Mouse (Mus musculus) CH12.LX (cell line): ENCODE results near the gene Pfas. TPM values are rescaled to one million over a fixed set of nuclear protein-coding genes. Genes with fewer than 3 reads are reported as not detected.

ENCODE experiments used
- DNase-seq: peaks from one replicate; pipeline ENCODE4 v3.0.0-alpha.2; 2013; ENCODE audit errors: extremely low read depth
- H3K27ac ChIP-seq: 2 replicates; pipeline ENCODE4 v1.5.1; 2012; ENCODE audit warnings: low read depth, mild to moderate bottlenecking, control low read depth, moderate library complexity; ENCODE audit not compliant: insufficient read depth
- H3K27me3 ChIP-seq: replicated peaks from 2 replicates; pipeline ENCODE3; 2012; ENCODE audit warnings: inconsistent platforms
- H3K36me3 ChIP-seq, 2 experiments: replicated peaks in 1 of 2; 2 replicates each; pipeline versions ENCODE3 to v1.6.1; 2012; ENCODE audit warnings: inconsistent platforms in 1 of 2, low read length in 1 of 2, mild to moderate bottlenecking in 1 of 2, mixed read lengths in 1 of 2, moderate library complexity in 1 of 2; ENCODE audit not compliant: control insufficient read depth in 1 of 2, insufficient read depth in 1 of 2
- H3K4me1 ChIP-seq, 2 experiments: 2 replicates each; pipeline ENCODE4 v1.6.1; 2012; ENCODE audit warnings: inconsistent platforms in 1 of 2, moderate library complexity in 1 of 2; ENCODE audit not compliant: insufficient read depth in 2 of 2, control insufficient read depth in 1 of 2
- H3K4me2 ChIP-seq: 2 replicates; pipeline ENCODE4 v1.6.1; 2012; ENCODE audit warnings: low read depth, mild to moderate bottlenecking, control low read depth; ENCODE audit not compliant: poor library complexity, insufficient read depth, severe bottlenecking
- H3K4me3 ChIP-seq, 3 experiments: fragments of 150-350 bp in 1 of 3; sonication (generic) in 1 of 3; replicated peaks in 1 of 3; 2 replicates each; pipeline versions ENCODE3 to v1.5.1; 2011 to 2012; ENCODE audit warnings: low read depth in 2 of 3, low read length in 2 of 3, mild to moderate bottlenecking in 2 of 3, moderate library complexity in 2 of 3, control low read depth in 1 of 3, improper control_type of control experiment in 1 of 3, inconsistent platforms in 1 of 3, mixed read lengths in 1 of 3; ENCODE audit not compliant: poor library complexity in 1 of 3
- H3K79me2 ChIP-seq: replicated peaks from 2 replicates; pipeline ENCODE4 v1.6.1; 2012; ENCODE audit warnings: mild to moderate bottlenecking, moderate library complexity; ENCODE audit not compliant: control insufficient read depth, poor library complexity, insufficient read depth, severe bottlenecking; ENCODE audit errors: extremely low read depth
- H3K9ac ChIP-seq: 2 replicates; pipeline ENCODE4 v1.6.1; 2012; ENCODE audit warnings: low read depth, mild to moderate bottlenecking, control low read depth, moderate library complexity; ENCODE audit not compliant: insufficient read depth
- H3K9me3 ChIP-seq: replicated peaks from 2 replicates; pipeline ENCODE3; 2012; ENCODE audit warnings: low read length, inconsistent platforms, mixed read lengths
- BHLHE40 ChIP-seq: IDR thresholded peaks from 2 replicates; pipeline ENCODE4 v1.6.1; 2011; ENCODE audit warnings: mild to moderate bottlenecking, low read depth, low read length, improper control_type of control experiment
- E2F4 ChIP-seq: IDR thresholded peaks from 2 replicates; pipeline ENCODE4 v1.6.1; 2011; ENCODE audit warnings: low read depth, low read length, improper control_type of control experiment; ENCODE audit not compliant: insufficient replicate concordance
- ELF1 ChIP-seq: IDR thresholded peaks from 2 replicates; pipeline ENCODE4 v1.6.1; 2014; ENCODE audit warnings: low read depth, mild to moderate bottlenecking, inconsistent platforms, low read length, improper control_type of control experiment
- ETS1 ChIP-seq: conservative IDR thresholded peaks from 2 replicates; pipeline ENCODE4 v1.6.1; 2012; ENCODE audit warnings: low read depth, mild to moderate bottlenecking, inconsistent platforms, low read length, improper control_type of control experiment, moderate library complexity
- HCFC1 ChIP-seq: IDR thresholded peaks from 2 replicates; pipeline ENCODE4 v1.6.1; 2012; ENCODE audit warnings: low read depth, mild to moderate bottlenecking, inconsistent platforms, low read length, improper control_type of control experiment
- IRF4 ChIP-seq: IDR thresholded peaks from 2 replicates; pipeline ENCODE4 v1.6.1; 2014; ENCODE audit warnings: low read depth, mild to moderate bottlenecking, inconsistent platforms, low read length, improper control_type of control experiment
- JUND ChIP-seq: conservative IDR thresholded peaks from 2 replicates; pipeline ENCODE4 v1.6.1; 2011; ENCODE audit warnings: low read depth, low read length, improper control_type of control experiment
- MAFK ChIP-seq: IDR thresholded peaks from 2 replicates; pipeline ENCODE4 v1.6.1; 2011; ENCODE audit warnings: low read length, improper control_type of control experiment; ENCODE audit not compliant: insufficient replicate concordance
- MAZ ChIP-seq: IDR thresholded peaks from 2 replicates; pipeline ENCODE4 v1.6.1; 2012; ENCODE audit warnings: low read depth, mild to moderate bottlenecking, inconsistent platforms, low read length, improper control_type of control experiment, moderate library complexity
- MYC ChIP-seq: IDR thresholded peaks from 2 replicates; pipeline ENCODE4 v1.6.1; 2011; ENCODE audit warnings: low read depth, mild to moderate bottlenecking, improper control_type of control experiment, low read length
- NRF1 ChIP-seq: IDR thresholded peaks from 2 replicates; pipeline ENCODE4 v1.6.1; 2014; ENCODE audit warnings: low read depth, mild to moderate bottlenecking, inconsistent platforms, low read length, improper control_type of control experiment, moderate library complexity
- PAX5 ChIP-seq: IDR thresholded peaks from 2 replicates; pipeline ENCODE4 v1.6.1; 2012; ENCODE audit warnings: low read length, inconsistent platforms, mixed read lengths
- SIN3A ChIP-seq: IDR thresholded peaks from 2 replicates; pipeline ENCODE4 v1.6.1; 2012; ENCODE audit warnings: low read length, improper control_type of control experiment, inconsistent platforms
- SMC3 ChIP-seq: IDR thresholded peaks from 2 replicates; pipeline ENCODE4 v1.6.1; 2011; ENCODE audit warnings: low read depth, low read length, improper control_type of control experiment
- TCF12 ChIP-seq: IDR thresholded peaks from 2 replicates; pipeline ENCODE4 v1.6.1; 2014; ENCODE audit warnings: low read depth, mild to moderate bottlenecking, inconsistent platforms, low read length, improper control_type of control experiment
- USF2 ChIP-seq: conservative IDR thresholded peaks from 2 replicates; pipeline ENCODE4 v1.6.1; 2011; ENCODE audit warnings: low read depth, low read length, improper control_type of control experiment
- ZKSCAN1 ChIP-seq: IDR thresholded peaks from 2 replicates; pipeline ENCODE4 v1.6.1; 2012; ENCODE audit warnings: low read depth, inconsistent platforms, low read length, improper control_type of control experiment, borderline replicate concordance
- dilution Hi-C: fragments of 300-500 bp; cut with MboI; formaldehyde crosslinking; loops from 2 replicates; pipeline ENCODE4 v1.14.3; 2020; ENCODE audit warnings: low sequenced_read_pairs; ENCODE audit not compliant: extremely low pct_unique_long_range_greater_than_20kb, extremely low pct_ligation_motif_present
- in situ Hi-C: fragments of 300-500 bp; cut with MboI; formaldehyde crosslinking; loops from 3 replicates; pipeline ENCODE4 v1.14.3; 2019; ENCODE audit warnings: low sequenced_read_pairs, low pct_ligation_motif_present, low pct_unique_long_range_greater_than_20kb, mixed read lengths
- polyA plus RNA-seq: library from polyadenylated mRNA; unstranded; fragments of >175 nt; gene quantifications from 2 replicates; pipeline ENCODE4 v1.2.1, GENCODE M21; 2012; ENCODE audit warnings: low read depth; ENCODE audit not compliant: insufficient read length
- total RNA-seq, 2 experiments: library from RNA; depleted of rRNA; stranded (reverse); fragments of 300-350 nt in 1 of 2; fragments of >200 nt in 1 of 2; gene quantifications; 2 replicates each; pipeline ENCODE4 v1.2.3; 2012 to 2014

Gene Pfas
- total and polyA plus RNA-seq, 3 experiments = 61.9 to 110 (median 72.9) TPM

DNA sequence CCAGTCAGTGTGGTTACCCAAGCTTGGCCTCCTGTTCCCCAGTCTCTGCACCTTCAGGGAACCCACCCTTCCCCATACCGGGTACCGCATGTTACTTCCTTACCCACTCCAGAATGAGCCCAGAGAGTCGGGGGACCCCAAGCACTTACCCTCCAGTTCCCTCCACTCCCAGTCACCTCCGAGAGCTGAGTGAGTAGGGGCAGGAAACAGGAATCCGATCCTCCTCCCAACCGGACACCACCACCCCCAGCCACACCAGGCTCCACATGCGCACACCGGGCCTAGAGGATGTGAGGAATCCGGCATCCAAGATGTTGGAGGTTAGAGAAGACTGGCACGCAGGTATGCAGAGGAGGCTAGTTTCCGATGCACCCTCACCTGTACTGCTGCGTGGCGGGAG lies 51.6 kb downstream of the Pfas start:
- H3K27me3 ChIP-seq = peaks cover 39% of the 10 kb centered on the region
- peaks cover 0 to 9% of the 10 kb centered on the region in 2 experiments; a peak in 3 of 4 replicates for H3K4me1 ChIP-seq
- no peaks in the 10 kb centered on the region for H3K36me3 ChIP-seq
- DNase-seq = no peak
- H3K27ac ChIP-seq = no peak overlapping the region
- TF ChIP-seq MAZ (no peak), ETS1 (no peak), TCF12 (no peak), MAFK (no peak), SIN3A (no peak)
- no peak overlapping the region for H3K4me2 ChIP-seq
- dilution Hi-C loops = no loop called here
- no peak overlapping the region for H3K9ac ChIP-seq
- H3K4me3 ChIP-seq = no peak overlapping the region
- H3K9me3 ChIP-seq = no peaks in the 10 kb centered on the region
- in situ Hi-C loops = no loop called here
- no peaks in the 10 kb centered on the region for H3K79me2 ChIP-seq

DNA sequence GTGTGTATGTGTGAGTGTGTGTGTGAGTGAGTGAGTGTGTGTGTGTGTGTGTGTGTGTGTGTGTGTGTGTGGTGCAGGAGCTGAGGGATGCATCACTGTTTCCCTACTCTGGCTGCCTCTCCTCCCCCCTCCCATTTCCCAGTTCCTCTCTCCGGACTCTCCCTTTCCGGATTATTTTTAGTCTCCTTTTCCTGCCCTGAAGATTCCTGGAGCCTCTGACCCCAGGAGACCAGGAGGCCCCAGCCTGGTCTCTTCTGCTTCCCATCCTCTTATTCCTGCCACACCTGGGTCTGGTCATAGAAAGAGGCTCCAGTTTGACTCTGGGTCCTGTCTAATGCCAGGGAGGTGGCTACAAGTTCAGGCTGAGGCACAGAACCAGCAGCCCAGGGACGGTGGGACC lies 52.2 kb downstream of the Pfas start:
- H3K9me3 ChIP-seq = no peaks in the 10 kb centered on the region
- peaks cover 0 to 9% of the 10 kb centered on the region in 2 experiments; a peak in 3 of 4 replicates for H3K4me1 ChIP-seq
- dilution Hi-C loops (no loop called here), in situ Hi-C loops (no loop called here)
- no peak overlapping the region for H3K4me3 ChIP-seq
- no peaks in the 10 kb centered on the region for H3K36me3 ChIP-seq
- H3K27me3 ChIP-seq = peaks cover 37% of the 10 kb centered on the region
- H3K9ac ChIP-seq = no peak overlapping the region
- no peak for DNase-seq
- H3K79me2 ChIP-seq = no peaks in the 10 kb centered on the region
- TF ChIP-seq IRF4 (peak; percentile 60), JUND (no peak), MYC (no peak), ZKSCAN1 (no peak)
- H3K27ac ChIP-seq = no peak overlapping the region
- no peak overlapping the region for H3K4me2 ChIP-seq

DNA sequence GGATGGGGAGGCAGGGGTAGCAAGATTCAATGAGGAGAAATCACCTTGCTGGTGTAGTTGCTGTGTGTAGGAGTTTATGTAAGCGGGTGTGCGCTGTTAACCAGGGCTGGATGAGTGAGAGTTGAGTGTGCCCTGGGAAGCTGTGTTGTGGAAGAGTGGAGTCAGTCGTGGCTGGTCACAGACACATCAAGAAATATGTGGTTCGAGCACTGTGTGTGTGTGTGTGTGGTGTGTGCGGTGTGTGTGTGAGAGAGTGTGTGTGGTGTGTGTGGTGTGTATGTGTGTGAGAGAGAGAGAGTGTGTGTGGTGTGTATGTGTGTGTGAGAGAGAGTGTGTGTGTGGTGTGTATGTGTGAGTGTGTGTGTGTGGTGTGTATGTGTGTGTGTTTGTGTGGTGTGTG lies 52.8 kb downstream of the Pfas start:
- no peak overlapping the region for H3K9ac ChIP-seq
- dilution Hi-C loops (no loop called here), in situ Hi-C loops (no loop called here)
- no peak overlapping the region for H3K27ac ChIP-seq
- DNase-seq = no peak
- H3K4me3 ChIP-seq = no peak overlapping the region
- no peaks in the 10 kb centered on the region for H3K36me3 ChIP-seq
- peak overlapping the region; percentile 70; the same call in 1 of the 2 replicates for H3K4me2 ChIP-seq
- H3K27me3 ChIP-seq = peaks cover 36% of the 10 kb centered on the region
- H3K79me2 ChIP-seq = no peaks in the 10 kb centered on the region
- H3K4me1 ChIP-seq = peaks cover 0 to 9% of the 10 kb centered on the region in 2 experiments; a peak in 3 of 4 replicates
- TF ChIP-seq E2F4 (no peak), NRF1 (no peak), SMC3 (no peak), IRF4 (no peak), ELF1 (no peak), HCFC1 (no peak), USF2 (no peak), MAFK (no peak), BHLHE40 (no peak), PAX5 (no peak)
- H3K9me3 ChIP-seq = no peaks in the 10 kb centered on the region
